Mouse (Mus musculus): ENCODE measurements at regions not wholly inside any gene's neighbourhood (a gene's known extent, or its start where the extent isn't known, plus 50 kb on each side); places are given as distances from the start of the nearest gene placed in this dataset.

GRCm38 (mm10) chr2:72736685-72737084, 243.6 kb downstream of the Sp3 start:
- POLR2A ChIA-PET = interaction anchor here in 1 of 4 experiments (0.6 kb wide), 1 partner anchor 524 kb away, joined by 3 read pairs; no protein-coding TSS in a partner anchor
- CTCF ChIA-PET = no interaction called here

GRCm38 (mm10) chr2:72740391-72741361, 239.6 kb downstream of the Sp3 start:
- ChIA-PET POLR2A (interaction anchor here in 1 of 4 experiments (0.7 kb wide), 1 partner anchor 195 kb away, joined by 7 read pairs; no protein-coding TSS in a partner anchor), CTCF (no interaction called here)

GRCm38 (mm10) chr2:72741746-72742145, 238.5 kb downstream of the Sp3 start:
- ChIA-PET CTCF (no interaction called here), POLR2A (no interaction called here)

GRCm38 (mm10) chr2:72743651-72744050, 236.6 kb downstream of the Sp3 start:
- ChIA-PET CTCF (no interaction called here), POLR2A (interaction anchor here in 1 of 4 experiments (0.5 kb wide), 1 partner anchor 219 kb away, joined by 6 read pairs; no protein-coding TSS in a partner anchor)

- CTCF ChIA-PET = no interaction called here
- POLR2A ChIA-PET = no interaction called here
Measured at GRCm38 (mm10) chr2:72744901-72745300, 235.3 kb downstream of the Sp3 start.

- ChIA-PET POLR2A (no interaction called here), CTCF (no interaction called here)
Measured at GRCm38 (mm10) chr2:72746476-72747215, 233.6 kb downstream of the Sp3 start.

GRCm38 (mm10) chr2:72747299-72747698, 232.9 kb downstream of the Sp3 start:
- ChIA-PET CTCF (no interaction called here), POLR2A (no interaction called here)

GRCm38 (mm10) chr2:72749495-72749894, 230.8 kb downstream of the Sp3 start:
- ChIA-PET CTCF (interaction anchor here in 1 of 4 experiments (0.6 kb wide), 1 partner anchor 21 kb away, joined by 3 read pairs; no protein-coding TSS in a partner anchor), POLR2A (interaction anchor here in 2 of 4 experiments (0.5 to 0.6 kb wide), 3 partner anchors 57 to 545 kb away, joined by 3 read pairs; no protein-coding TSS in a partner anchor)

- ChIA-PET CTCF (no interaction called here), POLR2A (interaction anchor here in 1 of 4 experiments (0.7 to 0.9 kb wide), 2 partner anchors 19 to 990 kb away, joined by 3 read pairs; no protein-coding TSS in a partner anchor)
Measured at GRCm38 (mm10) chr2:72751441-72751840, 228.8 kb downstream of the Sp3 start.

- CTCF ChIA-PET = interaction anchor here in 1 of 4 experiments (0.6 kb wide), 1 partner anchor 36 kb away, joined by 4 read pairs; no protein-coding TSS in a partner anchor
- POLR2A ChIA-PET = interaction anchor here in 1 of 4 experiments (1.0 kb wide), 1 partner anchor 19 kb away, joined by 3 read pairs; no protein-coding TSS in a partner anchor
Measured at GRCm38 (mm10) chr2:72752624-72753176, 227.5 kb downstream of the Sp3 start.

GRCm38 (mm10) chr2:72753788-72754713, 226.2 kb downstream of the Sp3 start:
- POLR2A ChIA-PET = no interaction called here
- CTCF ChIA-PET = interaction anchor here in 1 of 4 experiments (0.7 kb wide), 1 partner anchor 21 kb away, joined by 3 read pairs; no protein-coding TSS in a partner anchor

- ChIA-PET CTCF (interaction anchor here in 1 of 4 experiments (0.6 kb wide), 1 partner anchor 1148 kb away, joined by 4 read pairs; no protein-coding TSS in a partner anchor), POLR2A (interaction anchor here in 1 of 4 experiments (1.4 kb wide), 1 partner anchor 222 kb away, joined by 4 read pairs; no protein-coding TSS in a partner anchor)
Measured at GRCm38 (mm10) chr2:72763454-72763853, 216.8 kb downstream of the Sp3 start.

- CTCF ChIA-PET = no interaction called here
- POLR2A ChIA-PET = no interaction called here
Measured at GRCm38 (mm10) chr2:72769030-72769630, 211.1 kb downstream of the Sp3 start.

- CTCF ChIA-PET = interaction anchor here in 1 of 4 experiments (0.7 kb wide), 1 partner anchor 155 kb away, joined by 3 read pairs; no protein-coding TSS in a partner anchor
- POLR2A ChIA-PET = no interaction called here
Measured at GRCm38 (mm10) chr2:72773401-72773800, 206.8 kb downstream of the Sp3 start.

GRCm38 (mm10) chr2:72777330-72777729, 202.9 kb downstream of the Sp3 start:
- POLR2A ChIA-PET = no interaction called here
- CTCF ChIA-PET = no interaction called here

GRCm38 (mm10) chr2:72777806-72778510, 202.3 kb downstream of the Sp3 start:
- POLR2A ChIA-PET = no interaction called here

More at GRCm38 (mm10) chr2:72777806-72778510, 202.3 kb downstream of the Sp3 start:
- CTCF ChIA-PET = no interaction called here
